Mouse (Mus musculus): Measurements from ENCODE around the gene 1700022I11Rik.

- TF ChIP-seq GATA1 (IDR thresholded peaks at IDR 0.05; ENCODE audit: borderline replicate concordance, low read length) (no peak), CTCF (IDR thresholded peaks at IDR 0.05; ENCODE audit: low read depth, low read length) (no peak)
These were observed 30.2 kb downstream of the 1700022I11Rik start for GRCm38 (mm10) chr4:42999451-43000140.
